Mouse (Mus musculus): ENCODE data around the gene Stk40.
A peak's percentile ranks its signal among the peaks of the same experiment; 100 is the strongest.

DNA sequence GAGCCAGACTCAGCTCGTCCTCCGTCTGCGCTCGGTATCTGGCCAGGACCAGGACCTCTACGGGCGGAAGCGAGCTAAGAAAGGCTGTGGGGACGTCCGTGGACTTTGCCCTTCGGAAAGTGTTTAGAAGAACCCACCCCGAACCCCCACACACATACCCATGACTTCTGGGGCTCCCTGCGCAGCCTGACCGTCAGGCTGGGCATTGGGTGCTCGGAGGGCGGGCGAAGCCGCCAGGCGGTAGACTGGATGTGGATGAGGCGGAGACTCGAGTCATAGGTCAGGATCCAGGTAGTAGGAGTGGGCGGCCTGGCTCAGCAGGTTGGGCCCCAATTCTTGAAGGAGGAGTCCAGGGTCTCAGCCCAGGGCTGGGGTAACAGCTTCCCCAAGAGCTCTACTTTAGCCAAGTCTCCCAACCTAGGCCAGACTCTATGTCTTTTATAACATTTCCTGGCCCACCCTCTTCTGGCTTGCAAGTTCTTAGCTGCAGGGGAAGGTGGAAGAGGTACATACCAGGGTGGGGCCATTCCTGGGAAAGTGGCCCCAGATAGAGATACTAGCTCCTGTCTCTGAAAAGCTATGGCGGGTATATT, 59.4 kb downstream of the Stk40 start, which contains the start of gene Sh3d21:
- peak; percentile 80; the same call in 1 of the 2 replicates for TF ChIP-seq EP300 (IDR thresholded peaks at IDR 0.05)
- no peak for TF ChIP-seq CTCF (IDR thresholded peaks at IDR 0.05)
